Mouse (Mus musculus) stomach, postnatal 0 days (tissue): ENCODE data around the gene Amigo3. TPM values are rescaled to one million over a fixed set of nuclear protein-coding genes. Genes with fewer than 3 reads are reported as not detected.
"Not testable (repeated sequence)": the region's sequence is repeated elsewhere in the genome, so short reads cannot be mapped to it uniquely, and the experiment has no call there.

ENCODE experiments used
- ATAC-seq: fragments of 200-750 bp; cut with Nextera tagmentation; 2 replicates; pipeline ENCODE4 v1.8.0; 2017; ENCODE audit not compliant: low FRiP score, low TSS enrichment
- DNase-seq: peaks from one replicate; pipeline ENCODE4 v3.0.0-alpha.2; 2016; ENCODE audit warnings: low spot score
- H3K27ac ChIP-seq: fragments of 300-500 bp; sonication (generic); replicated peaks from 2 replicates; pipeline ENCODE4 v1.5.1; 2014; ENCODE audit warnings: mild to moderate bottlenecking, control low read depth
- H3K27me3 ChIP-seq: fragments of 300-500 bp; sonication (generic); 2 replicates; pipeline ENCODE4 v1.6.1; 2014; ENCODE audit warnings: low read length; ENCODE audit not compliant: control insufficient read depth, insufficient read depth
- H3K36me3 ChIP-seq: fragments of 300-500 bp; sonication (generic); 2 replicates; pipeline ENCODE4 v1.6.1; 2014; ENCODE audit warnings: low read length, mixed read lengths; ENCODE audit not compliant: control insufficient read depth, insufficient read depth
- H3K4me1 ChIP-seq: fragments of 300-500 bp; sonication (generic); replicated peaks from 2 replicates; pipeline ENCODE4 v1.6.1; 2014; ENCODE audit warnings: antibody characterized with exemption; ENCODE audit not compliant: control insufficient read depth, insufficient read depth
- H3K4me2 ChIP-seq: fragments of 300-500 bp; sonication (generic); replicated peaks from 2 replicates; pipeline ENCODE4 v1.6.1; 2014; ENCODE audit warnings: low read depth, mild to moderate bottlenecking, control low read depth, moderate library complexity
- H3K4me3 ChIP-seq: fragments of 300-500 bp; sonication (generic); 2 replicates; pipeline ENCODE4 v1.5.1; 2014; ENCODE audit warnings: low read depth, low read length, control low read depth
- H3K9ac ChIP-seq: fragments of 300-500 bp; sonication (generic); 2 replicates; pipeline ENCODE4 v1.6.1; 2014; ENCODE audit warnings: mild to moderate bottlenecking, low read length, control low read depth, mixed read lengths
- H3K9me3 ChIP-seq: fragments of 300-500 bp; sonication (generic); 2 replicates; pipeline ENCODE4 v1.6.1; 2016; ENCODE audit warnings: low read length; ENCODE audit not compliant: control insufficient read depth
- CTCF ChIP-seq: IDR thresholded peaks from 2 replicates; pipeline ENCODE4 v1.5.1; 2016; ENCODE audit warnings: antibody characterized with exemption, low read depth, mild to moderate bottlenecking, moderate library complexity
- EP300 ChIP-seq: optimal IDR thresholded peaks from 2 replicates; pipeline ENCODE3; 2016; ENCODE audit warnings: antibody characterized with exemption
- whole genome bisulfite sequencing: fragments of 180-500 bp; shearing (Covaris S2); extraction: QIAGEN DNeasy Blood & Tissue Kit; methylation state at CpG from one replicate; pipeline ENCODE4 v1.1.7; 2014; 5-methylcytosine and 5-hydroxymethylcytosine counted together
- polyA plus RNA-seq: library from polyadenylated mRNA; unstranded; fragments of >200 nt; fragmentation: Nextera tagmentation; extraction: Ambion mirVana; gene quantifications from 2 replicates; pipeline ENCODE4 v1.2.1, GENCODE M21; 2015

Amigo3 gene
- polyA plus RNA-seq: 2.8 and 2.9 TPM in 2 replicates

DNA sequence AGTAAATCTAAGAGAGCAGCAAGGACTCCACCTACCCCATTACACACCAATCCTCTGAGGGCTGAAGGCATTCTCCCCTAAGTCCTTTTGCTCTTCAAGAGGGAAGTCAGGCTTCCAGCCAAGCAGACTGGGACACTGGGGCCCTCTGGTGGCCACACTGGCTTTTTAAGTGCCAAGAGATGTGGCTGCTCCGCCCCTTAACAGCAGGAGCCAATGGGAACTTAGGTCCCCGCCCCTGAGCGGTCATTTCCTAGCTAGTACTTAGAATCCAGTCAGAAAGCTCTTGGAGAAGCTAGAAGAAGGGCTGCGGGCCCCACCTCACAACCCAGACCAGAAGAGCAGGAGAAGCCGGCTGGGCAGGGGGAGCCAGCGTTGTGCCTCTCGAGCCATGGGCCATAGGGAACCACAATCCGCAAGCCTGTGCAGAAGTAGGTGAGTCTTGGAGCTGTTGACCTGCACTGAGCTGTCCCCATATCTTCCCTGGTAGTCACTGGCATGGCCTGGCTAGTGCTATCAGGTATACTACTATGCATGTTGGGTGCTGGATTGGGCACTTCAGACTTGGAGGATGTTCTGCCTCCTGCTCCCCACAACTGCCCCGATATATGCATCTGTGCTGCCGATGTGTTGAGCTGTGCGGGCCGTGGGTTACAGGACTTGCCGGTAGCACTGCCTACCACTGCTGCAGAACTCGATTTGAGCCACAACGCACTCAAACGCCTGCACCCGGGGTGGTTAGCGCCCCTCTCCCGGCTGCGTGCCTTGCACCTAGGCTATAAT, at the start of gene Amigo3:
TSS of gene Amigo3 (plus strand) at position 275 of the 780 bp plus-strand sequence.
- Histone ChIP-seq H3K4me3 (peak within 1 kb of the TSS; percentile 10; the same call in 1 of the 2 replicates), H3K4me2 (peak within 1 kb of the TSS; percentile 50), H3K27me3 (no peaks in the 10 kb centered on the region), H3K9ac (0 out of 2 replicates have a peak within 1 kb of the TSS, but pooled peaks have one; percentile 38), H3K36me3 (peaks cover 13% of the 10 kb centered on the region; the same call in 1 of the 2 replicates), H3K4me1 (0 out of 2 replicates have a peak, but pooled peaks cover 4% of the 10 kb centered on the region), H3K27ac (peak within 1 kb of the TSS; percentile 74), H3K9me3 (no peaks in the 10 kb centered on the region)
- DNase-seq: peak; percentile 98
- peak; percentile 55 for ATAC-seq
- TF ChIP-seq EP300: no peak
- TF ChIP-seq CTCF: peak; percentile 99
- 52% methylated on average over 20 of the region's 20 CpGs for WGBS

DNA sequence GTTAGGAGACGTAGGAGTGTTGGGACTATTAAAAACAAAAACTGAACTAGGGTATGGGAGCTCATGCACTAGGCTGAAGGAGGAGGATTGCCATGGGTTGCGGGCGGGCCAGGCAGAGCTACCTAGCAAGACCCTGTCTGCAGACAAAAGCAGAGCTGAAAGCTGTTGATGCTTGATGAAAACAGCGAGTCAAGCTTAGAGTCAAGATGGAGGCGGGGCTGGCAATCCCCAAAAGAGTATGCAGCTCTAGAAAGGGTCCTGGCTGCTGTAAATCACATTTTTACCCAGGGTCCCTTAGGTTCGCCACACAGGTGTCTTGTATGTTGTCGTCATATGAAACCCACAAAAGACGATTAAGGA, 49.4 kb upstream of the Amigo3 start:
- Histone ChIP-seq H3K4me3 (peak overlapping the region; percentile 100), H3K4me1 (no peaks in the 10 kb centered on the region; the same call in 1 of the 2 replicates), H3K27ac (peak overlapping the region; percentile 98; the same call in 1 of the 2 replicates), H3K36me3 (no peaks in the 10 kb centered on the region), H3K9me3 (no peaks in the 10 kb centered on the region), H3K27me3 (no peaks in the 10 kb centered on the region), H3K9ac (peak overlapping the region; percentile 99), H3K4me2 (peak overlapping the region; percentile 79)
- 10% methylated on average over 8 of the region's 8 CpGs for WGBS
- DNase-seq (no peak), ATAC-seq (no peak)
- TF ChIP-seq EP300 (no peak), CTCF (no peak)

DNA sequence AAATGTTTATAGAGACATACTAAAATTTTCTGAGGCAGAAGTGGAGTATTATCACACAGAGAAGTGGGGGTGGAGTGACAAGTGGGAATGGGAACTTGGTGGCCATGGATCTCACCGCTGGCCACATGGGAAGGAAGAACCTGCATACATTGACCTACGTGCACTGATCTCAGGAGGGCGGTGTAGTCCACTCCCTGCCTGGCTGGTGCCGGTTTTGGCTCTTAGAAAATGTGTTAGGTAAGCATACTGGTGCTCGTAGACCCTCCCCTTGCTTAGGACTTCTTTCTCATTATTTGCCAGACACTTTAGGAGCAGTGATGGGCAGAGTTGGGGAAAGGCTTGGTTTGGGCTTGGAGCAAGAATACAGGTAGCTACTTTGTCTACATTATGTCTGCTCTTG, 44.9 kb upstream of the Amigo3 start:
- Histone ChIP-seq H3K4me3 (no peak overlapping the region), H3K36me3 (no peaks in the 10 kb centered on the region), H3K27me3 (no peaks in the 10 kb centered on the region), H3K27ac (0 out of 2 replicates have a peak overlapping the region, but pooled peaks have one; percentile 8), H3K4me1 (no peaks in the 10 kb centered on the region), H3K4me2 (no peak overlapping the region), H3K9ac (no peak overlapping the region), H3K9me3 (no peaks in the 10 kb centered on the region)
- no peak for DNase-seq
- WGBS: 76% methylated on average over 5 of the region's 5 CpGs
- TF ChIP-seq EP300 (no peak), CTCF (no peak)
- no peak for ATAC-seq

DNA sequence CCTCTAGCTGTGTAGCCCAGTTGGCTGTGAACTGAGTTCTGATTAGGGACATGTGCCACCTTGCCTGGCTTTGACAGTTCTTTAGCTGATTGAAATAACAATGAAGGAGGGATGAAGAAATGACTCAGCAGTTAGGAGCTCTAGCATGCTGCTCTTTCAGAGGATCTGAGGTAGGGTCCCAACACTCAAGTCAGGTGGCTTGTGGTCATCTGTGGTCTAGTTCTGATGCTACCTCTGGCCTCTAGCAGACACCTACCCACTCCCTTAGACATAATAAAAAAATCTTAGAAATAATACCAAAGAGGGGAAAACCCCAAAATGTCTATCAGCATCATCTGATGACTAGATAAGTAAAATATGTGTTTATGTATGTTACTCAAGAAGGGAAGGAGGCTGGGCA, 42.6 kb upstream of the Amigo3 start:
- Histone ChIP-seq H3K9ac (no peak overlapping the region), H3K27me3 (no peaks in the 10 kb centered on the region), H3K27ac (no peak overlapping the region), H3K4me2 (no peak overlapping the region), H3K36me3 (no peaks in the 10 kb centered on the region), H3K4me3 (no peak overlapping the region), H3K4me1 (no peaks in the 10 kb centered on the region), H3K9me3 (no peaks in the 10 kb centered on the region)
- no peak for ATAC-seq
- TF ChIP-seq EP300: no peak
- TF ChIP-seq CTCF: no peak
- no peak for DNase-seq

DNA sequence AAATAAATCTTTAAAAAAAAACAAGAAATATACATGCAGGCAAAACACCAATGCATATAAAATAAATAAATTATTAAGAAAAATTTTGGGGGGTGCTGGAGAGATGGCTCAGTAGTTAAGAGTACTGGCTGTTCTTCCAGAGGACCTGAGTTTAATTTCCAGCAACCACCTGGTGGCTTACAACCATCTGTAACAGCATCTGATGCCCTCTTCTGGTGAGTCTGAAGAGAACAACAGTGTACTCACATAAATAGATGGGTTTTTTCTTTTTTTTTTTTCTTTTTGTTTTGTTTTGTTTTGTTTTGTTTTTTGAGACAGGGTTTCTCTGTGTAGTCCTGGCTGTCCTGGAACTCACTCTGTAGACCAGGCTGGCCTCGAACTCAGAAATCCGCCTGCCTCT, 39.4 kb upstream of the Amigo3 start:
- DNase-seq, H3K36me3 ChIP-seq, H3K4me2 ChIP-seq, H3K9me3 ChIP-seq, ATAC-seq, H3K4me3 ChIP-seq, H3K27ac ChIP-seq, H3K4me1 ChIP-seq, H3K27me3 ChIP-seq, H3K9ac ChIP-seq: not testable (repeated sequence)
- peak; percentile 39 for TF ChIP-seq CTCF
- WGBS: 100% methylated on average over 2 of the region's 2 CpGs

DNA sequence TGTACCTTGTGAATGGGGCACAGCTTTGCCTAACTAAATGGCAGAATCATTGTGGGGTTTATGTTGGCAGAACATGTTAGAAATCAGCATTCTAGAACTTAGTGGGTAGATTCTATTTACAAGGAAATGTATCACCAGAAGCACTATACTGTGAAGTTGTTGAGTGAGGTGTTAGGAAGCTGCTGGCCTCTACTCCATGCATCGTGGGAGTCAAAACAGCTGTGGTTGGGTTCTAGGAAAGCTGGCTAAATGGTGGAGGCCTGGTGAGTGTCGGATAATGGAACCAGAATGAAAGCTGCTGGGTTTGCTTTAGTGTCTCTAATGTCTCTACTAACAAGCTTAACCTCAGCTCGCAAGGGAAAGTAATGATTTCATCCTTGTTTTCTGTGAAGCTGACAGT, 35.8 kb upstream of the Amigo3 start:
- WGBS: 80% methylated on average over 3 of the region's 3 CpGs
- H3K36me3 ChIP-seq: no peaks in the 10 kb centered on the region; the same call in 1 of the 2 replicates
- no peak overlapping the region for H3K4me3 ChIP-seq
- DNase-seq (no peak), ATAC-seq (no peak)
- no peaks in the 10 kb centered on the region for H3K27me3 ChIP-seq
- H3K4me1 ChIP-seq: no peaks in the 10 kb centered on the region
- H3K9me3 ChIP-seq: no peaks in the 10 kb centered on the region
- H3K9ac ChIP-seq: no peak overlapping the region
- no peak overlapping the region for H3K27ac ChIP-seq
- TF ChIP-seq EP300 (no peak), CTCF (no peak)
- H3K4me2 ChIP-seq: no peak overlapping the region
